Mouse (Mus musculus) urinary bladder, adult 18-20 months (tissue): Measurements from ENCODE around the gene Slc35g1.
"Not testable (repeated sequence)": the region's sequence is repeated elsewhere in the genome, so short reads cannot be mapped to it uniquely, and the experiment has no call there.

Experiments
- DNase-seq, 2 experiments: peaks; one replicate each; pipeline ENCODE4 v3.0.0; 2022; ENCODE audit warnings: low spot score in 2 of 2, mixed read lengths in 2 of 2

Gene Slc35g1

GRCm38 (mm10) chr19:38395701-38396632 lies at the start of gene Slc35g1:
TSS of gene Slc35g1 (plus strand) at chr19:38395980.
- DNase-seq, result peak; percentile 31 to 37

- DNase-seq, result no peak
These were observed 47.3 kb upstream of the Slc35g1 start for GRCm38 (mm10) chr19:38348271-38349012.

DNA sequence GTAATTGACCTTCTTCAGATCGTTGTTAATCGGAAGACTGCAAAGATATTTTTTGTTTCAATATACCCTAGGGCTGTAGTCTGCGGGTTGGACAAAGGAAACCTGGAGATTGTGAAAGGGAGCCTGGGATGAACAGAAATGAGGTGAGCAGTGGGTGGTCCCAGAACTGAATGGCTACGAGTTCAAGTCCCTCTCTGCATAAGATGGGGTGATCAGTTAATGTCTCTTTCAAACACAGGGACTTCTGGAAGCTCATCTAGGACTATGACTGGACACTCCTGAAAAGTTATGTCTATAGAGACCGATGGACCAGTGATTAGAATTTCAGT lies 46.8 kb upstream of the Slc35g1 start:
- DNase-seq, result no peak

DNA sequence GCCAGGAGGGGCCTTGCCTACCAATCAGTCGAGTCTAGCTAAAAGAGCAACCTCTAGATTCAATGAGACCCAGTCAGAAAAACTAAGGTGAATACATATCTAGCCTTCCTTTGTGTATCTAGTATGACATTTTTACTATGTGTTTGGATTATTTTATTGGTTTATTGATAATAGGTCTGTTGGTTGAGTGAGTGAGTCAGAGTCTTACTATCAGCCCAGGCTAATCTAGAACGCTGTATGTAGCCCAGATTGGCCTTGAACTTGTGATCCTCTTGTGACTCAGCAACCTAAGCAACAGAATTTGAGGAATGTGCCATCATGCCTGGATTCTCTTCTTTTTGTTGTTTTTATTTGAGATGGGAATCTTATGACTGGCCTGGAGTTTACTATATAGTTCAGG lies 44.6 kb upstream of the Slc35g1 start:
- DNase-seq, result no peak

DNA sequence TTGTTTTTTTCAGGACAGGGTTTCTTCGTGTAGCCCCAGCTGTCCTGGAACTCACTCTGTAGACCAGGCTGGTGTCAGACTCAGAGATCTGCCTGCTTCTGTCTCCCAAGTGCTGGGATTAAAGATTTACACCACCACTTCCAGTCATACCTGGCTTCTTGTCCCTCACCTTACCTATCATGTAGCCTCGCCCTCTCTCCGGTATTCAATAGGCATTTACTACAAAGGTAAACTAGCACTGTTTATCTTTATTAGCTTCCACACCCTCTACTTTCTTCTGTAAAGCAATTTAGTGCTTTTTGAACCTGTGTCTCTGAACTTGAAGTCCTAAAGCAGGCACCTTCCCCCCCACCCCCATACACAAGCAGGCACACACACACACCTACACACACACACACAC lies 44.1 kb upstream of the Slc35g1 start:
- no peak for DNase-seq

DNA sequence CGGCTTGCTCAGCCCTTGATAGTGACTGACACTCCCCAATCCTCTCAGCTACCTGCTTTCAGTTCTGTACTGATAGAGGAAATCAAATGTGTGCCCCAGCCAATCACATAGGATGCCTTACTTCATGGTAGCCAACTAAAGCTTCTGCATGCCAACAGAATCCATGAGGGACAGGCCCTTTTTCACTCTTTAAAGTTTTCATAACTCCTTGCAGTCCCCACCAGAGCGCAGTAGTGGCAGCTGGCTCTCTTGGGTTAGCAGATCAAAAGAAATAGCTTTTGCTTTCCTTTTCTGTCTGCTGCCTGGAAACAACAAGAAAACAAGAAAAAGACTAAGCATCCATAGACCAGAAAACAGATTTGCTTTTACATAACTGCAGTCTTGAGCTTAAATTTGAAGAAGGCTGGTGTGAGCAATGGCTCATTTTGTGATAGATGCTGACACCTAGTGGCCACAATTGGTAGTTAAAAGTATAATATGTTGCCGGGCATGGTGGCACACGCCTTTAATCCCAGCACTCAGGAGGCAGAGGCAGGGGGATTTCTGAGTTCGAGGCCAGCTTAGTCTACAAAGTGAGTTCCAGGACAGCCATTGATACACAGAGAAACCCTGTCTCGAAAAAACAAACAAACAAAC lies 43.2 kb upstream of the Slc35g1 start:
- DNase-seq, result no peak

DNA sequence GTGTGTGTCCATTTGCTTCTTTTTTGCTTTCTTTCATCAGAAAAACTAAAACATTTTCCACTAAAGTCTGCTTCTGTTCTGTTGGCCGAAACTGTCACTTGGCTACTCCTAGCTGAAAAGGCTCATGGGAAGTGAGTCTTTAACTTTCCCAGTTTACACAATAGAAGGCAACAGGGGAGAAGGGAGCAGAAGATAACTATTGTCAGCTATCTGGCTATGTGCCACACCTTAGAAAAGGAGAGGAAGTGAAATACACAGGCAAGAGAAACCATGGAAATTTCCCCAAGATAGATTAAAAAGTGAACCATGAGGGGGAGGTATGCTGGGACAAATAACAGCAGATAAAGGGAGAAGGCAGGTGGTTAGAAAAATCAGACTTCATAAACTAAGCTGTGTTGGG lies 41.5 kb upstream of the Slc35g1 start:
- no peak for DNase-seq

DNA sequence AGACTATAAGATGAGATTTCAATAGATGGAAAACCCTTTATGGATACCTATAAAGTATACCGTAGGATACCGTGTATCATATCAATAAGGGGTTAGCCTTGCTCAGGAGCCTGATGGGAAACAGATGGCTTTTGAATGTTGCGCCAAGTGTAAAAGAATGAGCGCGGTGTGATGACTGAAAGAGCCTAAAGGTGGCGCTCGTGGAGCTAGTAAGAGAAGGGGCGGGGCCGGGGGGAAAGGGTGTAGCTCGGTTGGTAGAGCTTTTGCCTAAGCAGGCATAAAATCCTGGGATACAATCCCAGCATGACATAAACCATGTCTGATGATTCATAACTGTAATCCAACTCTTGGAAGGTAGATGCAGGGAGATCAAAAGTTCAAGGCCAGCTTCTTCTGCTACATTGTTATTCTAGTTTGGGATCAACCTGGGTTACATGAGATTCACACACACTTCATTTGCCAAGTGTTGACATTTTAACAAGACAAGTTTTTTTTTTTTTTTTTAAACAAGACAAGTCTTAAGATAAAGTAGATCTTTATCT lies 40.9 kb upstream of the Slc35g1 start:
- DNase-seq, result no peak

- peak in 1 of 2 experiments; percentile 42 for DNase-seq
These were observed 39.5 kb upstream of the Slc35g1 start for GRCm38 (mm10) chr19:38356211-38356828.

DNA sequence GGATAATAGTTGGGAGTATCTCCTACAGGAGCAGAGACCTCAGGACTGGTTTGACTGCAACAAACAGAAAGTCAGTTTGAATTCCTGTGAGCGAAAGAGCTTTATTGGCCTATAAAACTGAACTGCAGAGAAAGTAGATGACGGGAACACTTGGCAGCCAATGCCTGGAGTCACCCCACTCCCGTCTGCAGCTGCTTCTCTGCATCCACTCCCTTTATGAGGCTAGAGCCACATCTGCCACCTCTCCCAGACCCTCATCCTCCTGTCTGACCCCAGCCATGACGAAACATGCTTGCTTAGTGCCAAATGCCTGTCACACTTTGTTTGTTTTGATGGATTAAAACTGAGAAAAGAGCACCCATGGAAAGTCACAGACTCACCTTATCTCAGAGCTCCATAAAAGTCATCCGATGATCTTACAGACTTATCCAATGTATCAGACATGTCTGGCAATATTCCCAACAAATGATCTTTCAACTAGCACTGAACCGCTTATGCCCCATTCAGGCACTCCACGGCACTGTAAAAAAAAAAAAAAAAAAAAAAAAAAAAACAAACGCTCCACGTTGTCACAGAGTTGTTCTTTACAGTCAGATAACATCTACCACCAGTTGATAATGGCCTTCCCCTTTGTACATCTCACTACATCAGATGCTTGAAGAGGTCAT lies 37.7 kb upstream of the Slc35g1 start:
- DNase-seq, result no peak

- DNase-seq, result no peak
These were observed 36.5 kb upstream of the Slc35g1 start for GRCm38 (mm10) chr19:38359287-38359686.

- DNase-seq, result no peak
These were observed 33.9 kb upstream of the Slc35g1 start for GRCm38 (mm10) chr19:38361850-38362249.

DNA sequence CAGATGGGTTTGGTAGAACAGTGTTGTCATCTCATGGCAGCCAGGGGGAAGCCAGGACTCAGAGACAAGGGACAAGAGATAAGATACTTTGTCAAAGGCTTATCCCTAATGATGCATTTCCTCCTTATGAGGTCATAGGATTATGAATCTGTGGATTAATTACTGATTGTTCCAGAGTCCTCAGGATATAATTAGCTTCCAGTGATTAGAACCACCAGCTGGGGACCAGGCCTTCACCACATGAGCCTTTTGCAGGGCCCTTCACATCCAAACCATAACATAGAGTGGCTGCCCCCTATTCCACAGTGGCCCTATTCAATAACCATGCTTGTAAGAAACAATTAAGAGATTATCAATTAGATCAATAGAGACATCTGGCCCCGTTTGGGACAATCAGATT lies 32.4 kb upstream of the Slc35g1 start:
- no peak for DNase-seq

DNA sequence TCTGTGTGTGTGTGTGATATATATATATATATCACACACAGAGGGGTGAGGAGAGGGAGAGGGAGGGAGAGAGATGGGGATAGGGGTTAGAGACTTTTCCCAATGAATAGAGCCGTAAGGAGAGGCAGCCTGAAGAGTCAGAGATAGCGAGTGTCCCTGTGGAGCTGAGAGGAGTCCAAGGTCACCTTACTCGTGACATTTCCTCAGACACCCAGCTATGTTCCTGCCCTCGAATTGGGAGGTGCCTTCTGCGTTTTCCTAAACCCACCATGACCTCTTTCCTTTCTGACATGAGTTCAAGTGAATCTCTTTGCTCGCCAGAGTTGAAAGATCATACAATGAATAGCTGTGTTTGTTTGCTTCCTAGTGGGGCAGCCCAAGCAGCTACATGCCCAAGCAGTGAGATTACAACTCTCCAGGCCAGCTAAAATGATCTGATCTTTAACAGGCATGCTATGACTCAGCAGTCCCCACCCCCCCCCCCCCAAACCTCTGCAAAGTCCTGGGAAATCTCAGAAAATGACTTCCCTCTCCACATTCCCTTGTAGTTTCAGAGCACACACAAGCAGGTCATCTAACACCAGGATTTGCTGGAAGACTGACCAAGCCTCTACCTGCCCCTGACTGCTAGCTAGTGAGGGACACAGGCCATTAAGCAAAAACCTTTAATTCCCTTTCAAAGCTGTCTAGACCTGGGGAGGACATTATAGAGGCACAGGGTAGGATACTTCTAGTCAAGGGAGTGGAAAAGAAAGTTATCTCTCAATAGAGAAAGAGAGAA lies 31.7 kb upstream of the Slc35g1 start:
- no peak for DNase-seq

DNA sequence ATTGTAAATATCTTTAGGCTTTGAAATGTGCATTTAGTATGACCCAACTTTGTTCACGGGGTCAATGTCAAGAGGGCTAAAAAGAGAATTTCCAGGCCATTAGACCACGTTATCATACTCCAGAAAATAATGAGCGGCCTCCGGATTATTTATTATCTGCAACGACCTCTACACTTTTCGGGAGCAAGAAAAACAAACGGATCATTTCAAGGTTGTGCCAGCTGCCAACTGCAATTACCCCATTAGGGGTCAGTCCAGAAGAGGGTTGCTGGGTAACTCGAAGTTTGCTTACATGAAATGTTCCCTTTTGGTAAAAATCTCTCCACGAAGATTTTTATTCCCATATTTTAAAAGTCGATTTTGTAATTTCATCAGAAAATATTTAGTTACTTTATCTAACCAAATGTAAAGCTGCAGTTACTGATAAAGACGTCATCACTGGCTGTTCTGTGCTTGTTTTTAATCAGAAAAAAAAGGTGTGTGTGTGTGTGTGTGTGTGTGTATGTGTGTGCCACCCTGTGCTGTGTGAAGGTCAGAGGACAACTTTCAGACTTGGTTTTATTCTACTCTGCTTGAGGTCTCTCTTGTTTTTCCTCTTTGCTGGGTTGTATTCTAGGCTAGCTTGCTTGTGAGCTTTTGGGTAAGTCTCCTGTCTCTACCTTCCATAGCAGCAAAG lies 30.7 kb upstream of the Slc35g1 start:
- DNase-seq, result no peak

DNA sequence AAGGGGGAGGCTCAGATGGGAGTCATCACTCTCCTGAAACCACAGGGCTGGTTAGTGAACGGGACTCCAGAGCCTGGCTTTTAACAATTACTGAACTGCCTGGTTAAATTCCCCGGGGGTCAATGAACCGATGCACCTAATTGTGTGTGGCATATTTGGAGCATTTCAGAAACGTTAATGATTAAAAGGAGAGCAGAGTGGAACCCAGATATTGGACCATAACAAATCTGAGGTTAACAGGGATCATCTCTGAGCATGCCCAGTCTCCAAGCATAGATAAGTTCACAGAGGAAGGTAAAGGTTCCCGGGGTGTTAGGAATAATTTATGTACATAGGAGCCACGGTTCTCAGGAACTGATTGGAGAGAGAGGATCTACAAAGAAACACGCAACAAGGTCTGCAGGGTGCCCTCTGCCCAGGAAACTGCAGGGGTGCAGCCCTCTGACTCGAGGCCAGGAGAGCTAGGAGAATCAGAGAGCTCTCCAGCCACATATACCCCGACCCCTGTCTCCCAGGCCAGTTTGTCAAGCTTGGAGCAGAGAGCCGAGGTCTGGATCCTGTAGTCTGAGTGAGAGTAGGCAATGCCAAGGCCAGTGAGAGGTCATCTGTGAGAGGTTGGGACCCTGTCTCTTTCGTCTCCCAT lies 23.2 kb upstream of the Slc35g1 start:
- DNase-seq, result no peak

- no peak for DNase-seq
These were observed 22.4 kb upstream of the Slc35g1 start for GRCm38 (mm10) chr19:38373371-38373770.

DNA sequence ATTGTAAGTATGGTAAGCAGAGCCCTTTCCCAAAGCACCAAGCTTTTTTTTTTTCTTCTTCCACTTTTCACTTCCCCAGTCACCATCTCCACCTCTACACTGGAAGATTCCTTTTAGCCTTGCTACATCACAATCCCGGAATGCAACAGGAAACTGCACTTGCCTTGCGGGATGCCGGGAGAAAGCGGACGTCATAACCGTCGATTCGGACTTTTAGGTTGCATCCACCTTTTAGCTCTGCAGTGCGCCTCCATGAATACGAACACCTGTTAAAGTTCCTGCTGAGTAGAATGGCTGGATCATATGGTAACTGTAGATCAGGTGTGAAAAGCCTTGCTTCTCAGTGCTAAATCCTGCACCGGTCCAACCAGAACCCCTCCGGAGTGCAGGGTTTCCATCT lies 12.0 kb upstream of the Slc35g1 start:
- no peak for DNase-seq

GRCm38 (mm10) chr19:38387021-38387420 lies 8.8 kb upstream of the Slc35g1 start:
- DNase-seq, result not testable (repeated sequence)
